9 mouse cellular contexts compared by ENCODE assay signal in genomic region chr19:47454167-47455000, GRCm38 (mm10). TPM values are rescaled to one million over a fixed set of nuclear protein-coding genes. Genes with fewer than 3 reads are reported as not detected.
DNase-seq lines count a peak whose midpoint lies in the region; ATAC-seq lines count a peak whose summit lies in the region.
"Had no signal": no experiment of that assay in that cellular context is flagged by ENCODE, and none has a peak within 500 bp of the region (broad histone marks: within the 10 kb centered on the region; RNA-seq: fewer than 3 reads in every experiment).

No protein-coding gene starts in this region.

- peak overlapping the region; percentile 96 for H3K27ac ChIP-seq in brown adipose tissue, adult 24 weeks (replicated peaks; ENCODE audit: low read depth, low read length)
- H3K27ac ChIP-seq in limb, embryonic 12.5 days, result no peak overlapping the region; the same call in 1 of the 2 replicates

- H3K36me3 ChIP-seq in limb, embryonic 12.5 days, result no peaks in the 10 kb centered on the region

- WGBS in limb, embryonic 12.5 days, result 65% methylated on average over 11 of the region's 11 CpGs

- H3K9ac ChIP-seq in limb, embryonic 12.5 days (replicated peaks), result 0 out of 2 replicates have a peak overlapping the region, but pooled peaks have one; percentile 12

- peak; percentile 16 to 40 for DNase-seq in left cerebral cortex, adult 18-20 months (ENCODE audit: low spot score in 2 of 2)
- no peak for DNase-seq in left cerebral cortex, adult 8-10 months (ENCODE audit: low spot score in 2 of 2)
- DNase-seq in heart, adult 18-20 months, result peak; percentile 78 to 83
- DNase-seq in urinary bladder, adult 18-20 months (ENCODE audit: low spot score in 2 of 2), result no peak
- DNase-seq in adipocyte (ENCODE audit: low spot score), result no peak
- no peak for DNase-seq in adrenal gland, adult 2 months
- DNase-seq: cerebellum, adult 9-11 months had no signal

- ATAC-seq in limb, embryonic 12.5 days (ENCODE audit: insufficient number of reproducible peaks, insufficient read depth, low FRiP score, low TSS enrichment, low read depth), result no peak

- H3K4me3 ChIP-seq in brown adipose tissue, adult 24 weeks (ENCODE audit: insufficient read depth, low read depth, low read length), result no peak overlapping the region
- no peak overlapping the region for H3K4me3 ChIP-seq in limb, embryonic 12.5 days (replicated peaks)

- H3K4me2 ChIP-seq in limb, embryonic 12.5 days, result no peak overlapping the region

- no peaks in the 10 kb centered on the region for H3K9me3 ChIP-seq in limb, embryonic 12.5 days

- H3K4me1 ChIP-seq in brown adipose tissue, adult 24 weeks (ENCODE audit: control insufficient read depth, insufficient read depth, insufficient read length, low read length), result peaks cover 72% of the 10 kb centered on the region
- peaks cover 54% of the 10 kb centered on the region for H3K4me1 ChIP-seq in limb, embryonic 12.5 days (replicated peaks)

- no peaks in the 10 kb centered on the region for H3K27me3 ChIP-seq in limb, embryonic 12.5 days

RNA-seq across cellular contexts. Expression of gene Sh3pxd2a, which starts 9.8 kb away (rescaled TPM):
- 10 to 100 TPM; 31.8 to 32.4 TPM for total RNA-seq in left cerebral cortex, adult 18-20 months (2021)
- total RNA-seq in left cerebral cortex, adult 8-10 months (2022), result 10 to 100 TPM; 29.9 to 33.2 (median 31.8) TPM
- polyA plus RNA-seq in brown adipose tissue, adult 24 weeks (2012; ENCODE audit: insufficient read depth, insufficient read length, missing spikeins), result 86.1 and 119 TPM in 2 replicates
- 10 to 100 TPM; 45.5 to 48.7 TPM for total RNA-seq in heart, adult 18-20 months (2021)
- 6.8 and 7.7 TPM in 2 replicates for polyA plus RNA-seq in limb, embryonic 12.5 days (2016; fragmentation: Nextera tagmentation; extraction: Ambion mirVana)
- total RNA-seq in adrenal gland, adult 2 months (2021), result 10 to 100 TPM; 68.2 to 90.0 TPM
- polyA plus RNA-seq in adrenal gland, adult 2 months (2012; rRNA removed), result 33.1 and 61.0 TPM in 2 replicates

Comparison
In these comparisons a context has a peak if more than half of its experiments do, and no peak if none do; other contexts are left out.
1. DNase-seq: peak in left cerebral cortex, adult 18-20 months (2 of 2) and heart, adult 18-20 months (2 of 2); none in left cerebral cortex, adult 8-10 months (0 of 2), urinary bladder, adult 18-20 months (0 of 2), adipocyte (single experiment) and adrenal gland, adult 2 months (single experiment).